Mouse (Mus musculus): ENCODE data around the gene Errfi1. TPM values are rescaled to one million over a fixed set of nuclear protein-coding genes. Genes with fewer than 3 reads are reported as not detected.
A peak's percentile ranks its signal among the peaks of the same experiment; 100 is the strongest.

Gene Errfi1
- polyA plus RNA-seq, 1 experiment from 2014 or later: 25.5 TPM

DNA sequence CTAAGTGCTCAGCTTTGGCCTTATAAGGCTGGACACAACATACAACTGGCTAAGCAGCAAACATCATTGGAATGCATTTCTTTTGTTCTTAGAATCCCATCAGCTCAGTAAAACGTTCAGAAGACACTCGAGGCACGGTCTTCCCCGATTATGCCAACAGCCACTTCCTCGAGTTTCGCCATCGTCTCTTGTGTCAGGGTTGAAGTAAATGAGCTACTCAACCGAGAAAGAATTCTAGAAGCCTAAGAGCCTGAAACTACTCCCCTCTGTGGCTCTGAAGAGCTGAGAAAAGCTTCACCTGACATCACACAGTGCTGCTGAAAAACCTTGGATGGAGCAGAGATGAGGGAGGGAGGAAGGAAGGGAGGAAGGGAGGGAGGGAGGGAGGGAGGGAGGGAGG is 32.3 kb upstream of the Errfi1 start:
- DNase-seq (ENCODE audit: low spot score): no peak
- no peak for ATAC-seq (ENCODE audit: low read depth)
- Histone ChIP-seq H3K27ac (replicated peaks; ENCODE audit: low read depth, low read length) (no peak overlapping the region), H3K9ac (ENCODE audit: low read depth, low read length) (no peak overlapping the region), H3K4me3 (ENCODE audit: low read depth, low read length) (no peak overlapping the region), H3K9me3 (ENCODE audit: control insufficient read depth, low read length) (no peaks in the 10 kb centered on the region), H3K4me1 (ENCODE audit: control insufficient read depth, insufficient read depth, low read length) (peaks cover 31% of the 10 kb centered on the region), H3K27me3 (replicated peaks; ENCODE audit: control insufficient read depth, insufficient read depth, low read length) (no peaks in the 10 kb centered on the region), H3K4me2 (ENCODE audit: low read depth, low read length) (no peak overlapping the region), H3K36me3 (ENCODE audit: control insufficient read depth, insufficient read depth, low read length) (no peaks in the 10 kb centered on the region)
- 56% methylated on average over 8 of the region's 8 CpGs for WGBS

DNA sequence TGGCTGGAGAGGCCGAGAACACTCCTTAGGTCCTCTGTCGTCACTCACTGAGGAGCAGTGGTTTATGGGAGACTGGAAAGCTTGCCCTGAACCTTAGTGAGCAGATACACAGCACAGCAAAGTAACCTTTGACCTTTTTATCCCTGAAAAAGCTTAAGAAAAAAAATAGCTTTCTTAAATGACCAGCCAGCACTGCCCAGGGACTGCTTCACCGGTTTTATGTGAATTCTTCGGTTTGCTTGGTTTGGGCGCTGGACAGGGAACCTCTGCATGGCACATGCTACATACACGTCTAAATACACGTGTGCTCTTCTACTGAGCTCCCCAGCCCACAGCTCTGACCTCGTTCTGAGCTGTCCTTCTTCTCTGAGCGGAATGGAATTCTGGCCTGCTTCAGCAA is 31.1 kb upstream of the Errfi1 start:
- Histone ChIP-seq H3K27ac (replicated peaks; ENCODE audit: low read depth, low read length) (no peak overlapping the region), H3K9ac (ENCODE audit: low read depth, low read length) (no peak overlapping the region), H3K4me2 (ENCODE audit: low read depth, low read length) (no peak overlapping the region), H3K36me3 (ENCODE audit: control insufficient read depth, insufficient read depth, low read length) (no peaks in the 10 kb centered on the region), H3K4me1 (ENCODE audit: control insufficient read depth, insufficient read depth, low read length) (peaks cover 30% of the 10 kb centered on the region), H3K4me3 (ENCODE audit: low read depth, low read length) (no peak overlapping the region), H3K27me3 (replicated peaks; ENCODE audit: control insufficient read depth, insufficient read depth, low read length) (no peaks in the 10 kb centered on the region), H3K9me3 (ENCODE audit: control insufficient read depth, low read length) (no peaks in the 10 kb centered on the region)
- WGBS: 69% methylated on average over 9 of the region's 9 CpGs
- no peak for DNase-seq (ENCODE audit: low spot score)
- no peak for ATAC-seq (ENCODE audit: low read depth)

DNA sequence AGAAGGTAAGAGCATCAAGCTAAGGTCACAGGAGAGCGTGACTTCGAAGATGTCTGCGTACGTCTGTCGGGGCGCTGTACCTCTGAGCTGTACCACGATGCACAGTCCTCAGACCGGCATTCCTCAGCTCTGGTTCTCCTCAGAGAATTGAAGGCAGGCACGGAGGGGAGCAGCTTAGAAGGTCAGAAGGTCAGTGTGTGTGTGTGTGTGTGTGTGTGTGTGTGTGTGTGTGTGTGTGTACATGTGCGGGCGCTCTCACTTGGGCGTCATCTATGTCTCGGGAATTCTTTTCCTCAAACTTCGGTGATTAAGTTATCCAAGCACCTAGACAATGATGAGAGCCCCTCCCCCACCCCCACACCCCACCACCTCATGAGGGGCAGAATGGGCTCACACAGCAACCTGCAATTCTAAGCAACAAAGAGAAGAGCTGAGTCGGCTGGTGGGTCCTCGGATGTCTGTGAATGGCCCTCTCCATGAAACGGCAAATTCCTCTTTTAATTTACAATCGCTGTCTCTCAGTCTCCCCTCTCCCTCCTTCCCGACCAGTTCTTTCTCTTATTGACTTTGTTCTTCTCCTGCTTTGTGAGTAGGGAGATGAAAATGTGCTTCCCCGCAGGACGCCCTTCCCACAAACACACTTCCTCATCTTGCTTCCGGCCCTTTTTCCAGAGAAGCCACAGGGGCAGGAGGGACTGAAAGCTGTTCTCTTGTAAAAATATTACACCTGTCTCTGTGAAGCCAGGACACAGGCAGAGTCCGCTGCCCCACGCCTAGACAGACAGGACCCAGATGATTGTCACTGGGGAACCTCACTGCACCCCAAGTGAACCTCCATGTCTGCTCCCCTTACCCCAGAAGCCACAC is 29.9 kb upstream of the Errfi1 start:
- ATAC-seq (ENCODE audit: low read depth) (no peak), DNase-seq (ENCODE audit: low spot score) (no peak)
- Histone ChIP-seq H3K9me3 (ENCODE audit: control insufficient read depth, low read length) (no peaks in the 10 kb centered on the region), H3K27ac (replicated peaks; ENCODE audit: low read depth, low read length) (peak overlapping the region; percentile 44), H3K27me3 (replicated peaks; ENCODE audit: control insufficient read depth, insufficient read depth, low read length) (no peaks in the 10 kb centered on the region), H3K9ac (ENCODE audit: low read depth, low read length) (no peak overlapping the region), H3K4me3 (ENCODE audit: low read depth, low read length) (no peak overlapping the region), H3K4me2 (ENCODE audit: low read depth, low read length) (no peak overlapping the region; the same call in 1 of the 2 replicates), H3K36me3 (ENCODE audit: control insufficient read depth, insufficient read depth, low read length) (no peaks in the 10 kb centered on the region), H3K4me1 (ENCODE audit: control insufficient read depth, insufficient read depth, low read length) (peaks cover 30% of the 10 kb centered on the region)
- WGBS: 52% methylated on average over 24 of the region's 24 CpGs

DNA sequence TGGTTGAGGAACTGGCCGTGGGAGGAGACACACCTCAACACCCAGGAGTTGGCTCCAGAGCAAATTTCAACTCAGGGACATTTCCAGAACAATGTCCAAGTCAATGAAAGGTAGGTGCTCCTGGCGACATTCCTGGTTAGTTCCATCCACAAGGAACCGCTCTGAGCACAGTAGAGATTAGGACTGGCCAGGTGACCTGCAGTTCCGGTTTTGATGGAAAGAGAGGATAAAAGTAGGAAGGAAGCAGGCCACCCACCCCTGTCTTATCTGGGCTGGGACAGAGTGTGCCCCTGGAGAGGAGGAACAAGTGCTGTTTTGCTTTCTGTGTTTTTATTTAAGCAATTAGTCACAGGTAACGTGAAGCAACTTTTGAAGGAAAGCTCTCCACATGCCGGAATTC is 28.8 kb upstream of the Errfi1 start:
- ATAC-seq (ENCODE audit: low read depth): 0 out of 2 replicates have a peak, but pooled peaks have one; percentile 4
- H3K4me1 ChIP-seq (ENCODE audit: control insufficient read depth, insufficient read depth, low read length): peaks cover 30% of the 10 kb centered on the region
- no peak for DNase-seq (ENCODE audit: low spot score)
- H3K9ac ChIP-seq (ENCODE audit: low read depth, low read length): no peak overlapping the region
- no peaks in the 10 kb centered on the region for H3K9me3 ChIP-seq (ENCODE audit: control insufficient read depth, low read length)
- H3K27ac ChIP-seq (replicated peaks; ENCODE audit: low read depth, low read length): peak overlapping the region; percentile 76
- no peak overlapping the region for H3K4me2 ChIP-seq (ENCODE audit: low read depth, low read length)
- H3K4me3 ChIP-seq (ENCODE audit: low read depth, low read length): no peak overlapping the region
- H3K36me3 ChIP-seq (ENCODE audit: control insufficient read depth, insufficient read depth, low read length): no peaks in the 10 kb centered on the region
- no peaks in the 10 kb centered on the region for H3K27me3 ChIP-seq (replicated peaks; ENCODE audit: control insufficient read depth, insufficient read depth, low read length)
- WGBS: 43% methylated on average over 6 of the region's 6 CpGs

DNA sequence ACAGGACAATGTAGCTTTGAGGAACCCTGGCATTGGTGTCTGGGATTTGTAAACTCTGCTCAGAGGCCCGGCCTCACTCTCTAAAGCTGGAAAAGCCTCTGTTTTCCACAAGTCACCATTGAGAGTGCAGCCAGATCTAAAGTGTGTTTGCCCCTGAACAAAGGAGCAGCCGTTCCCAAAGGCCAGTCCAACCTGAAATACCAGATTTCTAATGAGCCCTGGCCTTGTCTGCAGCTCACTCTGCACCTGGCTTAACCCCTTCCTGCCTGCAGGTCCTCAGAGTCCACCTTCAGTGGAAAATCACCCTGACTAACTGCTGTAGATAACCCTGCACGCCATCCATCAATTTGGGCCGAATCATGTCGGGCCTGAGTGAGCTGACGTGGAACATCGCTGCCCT is 28.2 kb upstream of the Errfi1 start:
- H3K4me3 ChIP-seq (ENCODE audit: low read depth, low read length): no peak overlapping the region
- peak; percentile 89 for DNase-seq (ENCODE audit: low spot score)
- H3K4me1 ChIP-seq (ENCODE audit: control insufficient read depth, insufficient read depth, low read length): peaks cover 30% of the 10 kb centered on the region
- H3K4me2 ChIP-seq (ENCODE audit: low read depth, low read length): 0 out of 2 replicates have a peak overlapping the region, but pooled peaks have one; percentile 0
- ATAC-seq (ENCODE audit: low read depth): peak; percentile 85
- 42% methylated on average over 7 of the region's 7 CpGs for WGBS
- no peaks in the 10 kb centered on the region for H3K27me3 ChIP-seq (replicated peaks; ENCODE audit: control insufficient read depth, insufficient read depth, low read length)
- H3K27ac ChIP-seq (replicated peaks; ENCODE audit: low read depth, low read length): peak overlapping the region; percentile 76
- H3K9me3 ChIP-seq (ENCODE audit: control insufficient read depth, low read length): no peaks in the 10 kb centered on the region
- H3K9ac ChIP-seq (ENCODE audit: low read depth, low read length): no peak overlapping the region
- H3K36me3 ChIP-seq (ENCODE audit: control insufficient read depth, insufficient read depth, low read length): no peaks in the 10 kb centered on the region

DNA sequence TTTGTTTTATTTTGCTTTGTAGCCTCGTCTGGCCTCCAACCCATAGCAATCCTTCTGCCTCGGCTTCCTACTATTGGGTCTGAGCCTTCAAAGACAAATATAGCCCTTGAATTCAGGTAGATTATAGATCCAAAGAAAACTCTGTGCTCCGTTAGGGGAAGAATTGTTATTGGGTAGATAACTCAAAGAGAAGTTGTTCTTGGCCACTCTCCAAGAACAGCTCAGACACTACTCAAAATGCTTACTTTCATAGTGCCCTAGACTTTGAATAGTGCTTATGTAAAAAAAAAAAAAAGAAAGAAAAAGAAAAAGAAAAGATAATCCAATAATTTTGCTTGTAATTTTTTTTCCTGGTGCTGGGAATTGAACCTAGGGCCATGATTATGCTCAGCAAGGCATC is 22.4 kb upstream of the Errfi1 start:
- no peak for DNase-seq (ENCODE audit: low spot score)
- Histone ChIP-seq H3K27me3 (replicated peaks; ENCODE audit: control insufficient read depth, insufficient read depth, low read length) (no peaks in the 10 kb centered on the region), H3K9ac (ENCODE audit: low read depth, low read length) (no peak overlapping the region), H3K4me3 (ENCODE audit: low read depth, low read length) (no peak overlapping the region), H3K4me1 (ENCODE audit: control insufficient read depth, insufficient read depth, low read length) (peaks cover 4% of the 10 kb centered on the region; the same call in 1 of the 2 replicates), H3K4me2 (ENCODE audit: low read depth, low read length) (no peak overlapping the region), H3K9me3 (ENCODE audit: control insufficient read depth, low read length) (no peaks in the 10 kb centered on the region), H3K27ac (replicated peaks; ENCODE audit: low read depth, low read length) (no peak overlapping the region), H3K36me3 (ENCODE audit: control insufficient read depth, insufficient read depth, low read length) (no peaks in the 10 kb centered on the region)
- no peak for ATAC-seq (ENCODE audit: low read depth)
- 59% methylated on average over 3 of the region's 3 CpGs for WGBS

DNA sequence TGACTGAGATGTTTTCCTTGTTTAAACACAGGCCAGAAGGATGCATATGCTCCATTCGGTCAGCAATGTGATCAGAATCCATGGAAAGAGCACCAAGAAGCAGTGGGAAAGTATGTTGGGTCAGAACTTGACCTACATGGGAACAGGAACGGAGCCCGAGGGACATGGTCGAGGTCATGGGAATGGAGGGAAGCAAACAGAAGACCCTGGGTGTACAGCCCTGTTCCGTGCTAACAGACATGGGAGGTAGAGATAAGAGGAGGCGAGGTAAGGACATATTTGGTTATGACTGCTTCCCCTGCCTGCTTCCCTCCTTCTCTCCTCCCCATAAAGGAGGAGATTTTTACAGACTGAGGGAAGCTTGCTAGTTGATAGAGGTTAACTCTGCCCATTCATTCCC is 21.8 kb upstream of the Errfi1 start:
- no peaks in the 10 kb centered on the region for H3K36me3 ChIP-seq (ENCODE audit: control insufficient read depth, insufficient read depth, low read length)
- H3K27ac ChIP-seq (replicated peaks; ENCODE audit: low read depth, low read length): no peak overlapping the region
- H3K4me1 ChIP-seq (ENCODE audit: control insufficient read depth, insufficient read depth, low read length): no peaks in the 10 kb centered on the region
- no peaks in the 10 kb centered on the region for H3K9me3 ChIP-seq (ENCODE audit: control insufficient read depth, low read length)
- WGBS: 85% methylated on average over 6 of the region's 6 CpGs
- H3K27me3 ChIP-seq (replicated peaks; ENCODE audit: control insufficient read depth, insufficient read depth, low read length): no peaks in the 10 kb centered on the region
- no peak for ATAC-seq (ENCODE audit: low read depth)
- no peak for DNase-seq (ENCODE audit: low spot score)
- no peak overlapping the region for H3K9ac ChIP-seq (ENCODE audit: low read depth, low read length)
- H3K4me3 ChIP-seq (ENCODE audit: low read depth, low read length): no peak overlapping the region
- H3K4me2 ChIP-seq (ENCODE audit: low read depth, low read length): no peak overlapping the region

DNA sequence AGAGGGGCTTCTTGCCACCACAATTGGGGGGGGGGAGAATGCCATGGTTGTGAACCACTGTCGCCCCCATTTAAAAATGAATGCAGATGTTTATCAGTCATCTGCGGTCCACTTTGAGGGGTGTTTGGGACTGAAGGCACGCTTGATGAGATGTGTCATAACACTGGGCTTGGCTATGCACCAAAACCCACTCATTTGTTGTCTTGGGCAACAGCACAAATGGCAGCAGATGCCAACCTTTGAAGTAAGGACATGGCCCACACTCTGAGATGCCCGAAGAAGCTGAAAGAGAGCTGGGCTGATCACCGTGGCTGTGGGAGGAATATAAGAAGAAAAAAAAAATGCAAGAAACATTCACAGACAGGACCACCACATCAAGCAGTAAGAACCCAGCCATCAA is 18.6 kb upstream of the Errfi1 start:
- no peaks in the 10 kb centered on the region for H3K9me3 ChIP-seq (ENCODE audit: control insufficient read depth, low read length)
- no peaks in the 10 kb centered on the region for H3K36me3 ChIP-seq (ENCODE audit: control insufficient read depth, insufficient read depth, low read length)
- ATAC-seq (ENCODE audit: low read depth) (no peak), DNase-seq (ENCODE audit: low spot score) (no peak)
- H3K27me3 ChIP-seq (replicated peaks; ENCODE audit: control insufficient read depth, insufficient read depth, low read length): no peaks in the 10 kb centered on the region
- peaks cover 5% of the 10 kb centered on the region; the same call in 1 of the 2 replicates for H3K4me1 ChIP-seq (ENCODE audit: control insufficient read depth, insufficient read depth, low read length)
- no peak overlapping the region for H3K27ac ChIP-seq (replicated peaks; ENCODE audit: low read depth, low read length)
- no peak overlapping the region for H3K4me3 ChIP-seq (ENCODE audit: low read depth, low read length)
- WGBS: 87% methylated on average over 5 of the region's 5 CpGs
- H3K9ac ChIP-seq (ENCODE audit: low read depth, low read length): no peak overlapping the region
- no peak overlapping the region for H3K4me2 ChIP-seq (ENCODE audit: low read depth, low read length)

DNA sequence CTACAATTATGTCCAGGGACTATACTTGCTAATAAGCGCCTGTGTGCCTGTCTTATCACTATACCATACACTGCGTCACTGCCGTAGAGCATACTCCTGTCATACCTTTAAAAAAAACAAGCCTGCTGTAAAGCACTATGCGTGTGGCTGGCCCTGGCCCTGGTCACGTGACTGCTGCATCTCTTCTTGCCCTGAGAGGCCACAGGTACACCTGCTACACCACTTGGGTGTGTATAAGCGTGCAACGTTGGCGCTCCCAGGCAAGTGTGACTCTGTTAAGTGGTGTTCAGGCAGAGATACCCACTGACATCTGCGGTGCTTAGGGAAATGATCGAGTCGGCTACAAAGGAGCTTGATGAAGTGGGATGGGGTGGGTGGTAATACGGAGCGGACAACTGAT is 17.5 kb upstream of the Errfi1 start:
- ATAC-seq (ENCODE audit: low read depth) (no peak), DNase-seq (ENCODE audit: low spot score) (no peak)
- WGBS: 92% methylated on average over 13 of the region's 13 CpGs
- Histone ChIP-seq H3K9me3 (ENCODE audit: control insufficient read depth, low read length) (no peaks in the 10 kb centered on the region), H3K36me3 (ENCODE audit: control insufficient read depth, insufficient read depth, low read length) (no peaks in the 10 kb centered on the region), H3K9ac (ENCODE audit: low read depth, low read length) (no peak overlapping the region), H3K4me2 (ENCODE audit: low read depth, low read length) (no peak overlapping the region), H3K4me1 (ENCODE audit: control insufficient read depth, insufficient read depth, low read length) (peaks cover 5% of the 10 kb centered on the region; the same call in 1 of the 2 replicates), H3K27me3 (replicated peaks; ENCODE audit: control insufficient read depth, insufficient read depth, low read length) (no peaks in the 10 kb centered on the region), H3K27ac (replicated peaks; ENCODE audit: low read depth, low read length) (no peak overlapping the region), H3K4me3 (ENCODE audit: low read depth, low read length) (no peak overlapping the region)
